Mouse (Mus musculus) urinary bladder, postnatal 14 days (tissue): ENCODE data around the gene Cfap299.

Source experiments
- DNase-seq: peaks from one replicate; pipeline ENCODE4 v3.0.0; 2021; ENCODE audit warnings: low spot score

Gene Cfap299

DNA sequence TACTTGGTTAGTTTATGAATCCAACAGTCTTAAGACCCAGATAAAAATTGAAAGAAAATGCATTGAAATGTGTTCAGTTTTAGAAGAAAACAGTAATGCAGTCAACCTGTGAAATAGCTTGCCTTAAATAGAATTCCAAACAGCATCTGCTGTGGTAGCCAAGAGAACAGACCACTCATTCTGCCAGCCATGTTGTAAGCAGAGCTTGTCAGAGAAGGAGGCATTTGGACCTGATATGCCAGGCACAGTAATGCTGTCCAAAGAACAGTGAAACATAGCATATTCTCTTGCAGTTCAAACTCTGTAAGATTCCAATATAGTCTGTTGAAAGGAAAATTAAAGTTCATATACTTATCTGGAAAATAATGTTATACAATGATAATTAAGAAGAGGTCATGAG, 321.2 kb downstream of the Cfap299 start:
- DNase-seq = no peak

DNA sequence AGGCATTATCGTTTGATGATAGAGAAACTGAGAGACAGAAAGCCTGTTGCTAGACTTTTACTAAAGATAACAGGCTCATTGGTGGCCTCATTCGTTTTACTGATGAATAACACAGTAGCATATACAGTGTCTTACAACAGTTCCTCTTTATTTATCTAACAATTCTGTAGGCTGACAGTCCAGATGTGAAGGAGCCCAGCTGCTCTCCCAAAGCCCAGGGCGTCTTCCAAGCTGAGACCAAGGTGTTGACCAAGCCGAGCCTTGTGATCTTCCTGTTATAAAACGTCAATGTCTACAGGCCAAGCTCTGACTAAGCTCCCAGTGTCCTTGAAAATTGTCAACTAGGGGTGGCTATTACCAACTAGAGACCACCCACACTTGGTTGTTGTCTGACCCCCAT, 321.9 kb downstream of the Cfap299 start:
- no peak for DNase-seq

DNA sequence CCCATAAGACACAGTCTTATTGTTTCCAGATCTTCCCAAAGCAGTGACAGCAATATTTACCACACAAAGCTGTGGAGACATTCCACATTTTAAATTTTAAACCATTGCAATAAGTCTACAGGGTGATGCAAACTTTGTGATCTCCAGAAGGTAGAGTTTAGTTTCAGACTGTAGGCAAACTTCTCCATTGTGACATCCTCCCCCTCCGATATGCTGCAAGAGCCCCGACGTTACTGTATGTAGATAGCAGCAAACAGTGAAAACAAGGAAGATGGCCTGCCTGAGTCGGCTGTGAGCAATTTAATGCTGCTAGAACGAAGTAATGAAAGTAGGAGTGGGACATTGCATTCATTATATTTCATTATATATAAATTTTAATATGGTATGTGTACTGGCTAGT, 359.1 kb downstream of the Cfap299 start:
- no peak for DNase-seq

DNA sequence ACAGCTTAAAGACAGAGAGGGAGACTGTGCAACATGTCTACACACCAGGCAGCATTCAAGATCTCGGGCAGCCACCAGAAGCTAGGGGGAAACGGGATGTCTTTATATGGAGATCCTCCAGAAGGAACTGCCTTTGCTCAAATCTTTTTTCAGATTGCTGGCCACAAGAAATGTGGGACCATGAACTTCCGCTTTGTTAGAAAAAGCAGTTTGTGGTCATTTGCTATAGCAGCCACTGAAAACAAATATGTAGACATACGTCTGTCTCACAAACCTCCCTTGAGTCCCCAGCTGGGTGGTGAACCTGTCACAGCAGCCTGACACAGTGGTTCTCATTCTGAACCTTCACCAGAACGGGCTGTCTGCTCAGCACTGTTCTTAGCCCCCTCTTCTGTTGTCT, 363.0 kb downstream of the Cfap299 start:
- DNase-seq = no peak

DNA sequence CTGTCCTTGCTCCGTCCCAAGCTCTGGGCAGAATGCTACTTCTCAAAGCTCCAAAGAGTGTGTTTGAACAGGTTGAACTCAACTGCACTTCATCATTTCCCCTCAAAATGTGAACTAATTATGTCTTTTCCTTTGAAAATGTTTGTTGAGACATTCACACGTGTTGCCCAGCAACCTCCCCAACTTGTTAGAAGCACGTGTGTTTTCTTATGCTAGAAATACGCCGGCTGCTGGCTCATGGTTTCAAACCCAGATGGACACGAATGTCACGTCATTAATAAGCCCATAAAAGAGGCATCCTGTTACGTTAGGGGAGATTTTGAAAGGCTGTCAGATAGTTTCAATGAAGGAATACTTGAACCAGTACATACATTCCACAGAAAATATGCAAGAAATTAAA, 367.2 kb downstream of the Cfap299 start:
- no peak for DNase-seq

DNA sequence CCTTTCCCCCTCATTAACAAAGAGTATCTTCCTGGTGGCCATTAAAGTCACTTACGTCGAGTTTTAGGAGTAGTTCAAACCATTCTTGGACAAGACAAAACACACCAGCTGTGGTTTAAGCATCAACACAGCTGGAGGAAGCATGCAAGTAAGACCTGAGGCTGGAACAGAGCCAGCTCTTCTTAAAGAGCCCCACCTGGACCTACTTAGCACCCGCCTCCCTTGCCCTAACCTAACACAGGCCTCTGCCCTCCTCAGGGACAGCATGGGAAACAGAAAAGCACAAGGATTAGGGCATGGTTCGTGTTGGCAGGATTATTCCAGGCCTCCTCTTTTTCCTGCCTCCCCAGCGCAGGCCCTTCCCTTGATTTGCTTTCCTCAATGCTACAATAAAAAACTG, 374.9 kb downstream of the Cfap299 start:
- no peak for DNase-seq

DNA sequence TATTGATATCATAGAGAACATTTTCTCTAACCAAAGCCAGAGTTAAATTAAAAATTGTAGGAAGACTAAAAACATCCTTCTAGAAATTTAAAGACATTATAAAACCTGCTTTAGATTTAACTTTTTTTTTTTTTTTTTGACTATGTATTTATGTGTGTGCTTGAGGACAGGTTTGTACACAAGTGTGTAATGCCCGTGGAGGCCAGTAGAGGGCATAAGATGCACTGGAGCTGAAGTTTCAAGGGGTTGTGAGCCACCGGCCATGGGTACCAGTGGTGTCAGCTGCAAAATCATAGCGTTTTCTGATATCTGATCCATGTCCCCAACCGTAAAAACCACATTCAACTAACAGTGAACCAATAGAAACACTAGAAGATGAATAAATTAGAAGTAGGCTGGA, 377.5 kb downstream of the Cfap299 start:
- DNase-seq = no peak

DNA sequence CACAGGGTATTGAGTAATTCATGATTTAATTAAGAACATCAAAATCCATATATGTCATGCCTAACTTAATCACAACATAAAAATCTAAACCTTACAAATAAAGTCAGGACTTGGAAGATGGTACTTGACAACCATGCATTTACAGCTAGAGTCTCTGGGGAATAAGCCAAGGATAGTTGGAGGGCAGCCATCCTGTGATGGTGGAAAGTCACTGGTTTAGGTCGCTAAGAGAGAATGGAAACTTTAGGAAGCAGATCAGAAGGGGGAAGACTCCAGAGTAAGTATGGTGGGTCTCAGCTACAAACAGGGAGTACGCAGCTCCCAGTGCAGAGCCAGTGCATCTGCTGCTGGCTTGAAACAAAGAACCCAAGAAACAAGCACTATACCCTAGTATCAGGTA, 386.3 kb downstream of the Cfap299 start:
- DNase-seq = no peak

DNA sequence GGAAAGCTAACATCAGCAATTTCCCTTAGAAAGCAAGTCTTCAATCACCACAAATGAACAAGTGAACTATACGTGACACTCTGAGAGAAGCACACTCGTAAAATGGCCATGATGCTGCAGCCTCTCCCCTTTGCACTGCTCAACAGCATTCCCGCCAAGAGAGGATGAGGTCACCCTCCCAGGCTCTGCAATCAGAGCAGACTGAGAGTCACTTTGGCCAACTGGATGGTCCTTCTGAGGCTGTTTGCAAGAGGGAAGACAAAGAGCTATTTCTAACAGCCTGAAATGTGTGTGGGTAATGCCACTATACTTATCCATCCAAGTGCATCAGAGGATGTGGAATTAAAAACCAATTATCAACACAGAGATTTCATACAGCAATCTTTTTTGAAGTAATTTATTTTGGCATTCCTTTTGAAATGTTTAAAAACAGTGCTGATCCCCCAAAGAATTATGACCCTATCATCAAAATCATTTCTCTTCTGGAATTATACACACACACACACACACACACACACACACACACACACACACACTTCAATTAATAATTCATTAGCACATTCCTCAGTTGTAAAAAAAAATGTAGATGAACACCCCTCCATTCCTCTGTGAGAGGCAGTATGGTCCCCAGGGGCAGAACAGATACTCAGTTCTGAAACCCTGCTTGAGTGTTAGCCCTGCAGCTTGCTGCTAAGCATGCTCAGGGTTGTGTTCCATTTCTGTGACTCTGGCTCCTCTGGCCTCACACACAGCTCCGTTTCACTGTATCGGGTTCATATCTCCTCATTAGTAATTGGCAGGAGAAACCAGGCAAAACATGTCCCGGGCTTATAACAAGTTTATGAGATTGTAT, 403.3 kb downstream of the Cfap299 start:
- peak; percentile 26 for DNase-seq

DNA sequence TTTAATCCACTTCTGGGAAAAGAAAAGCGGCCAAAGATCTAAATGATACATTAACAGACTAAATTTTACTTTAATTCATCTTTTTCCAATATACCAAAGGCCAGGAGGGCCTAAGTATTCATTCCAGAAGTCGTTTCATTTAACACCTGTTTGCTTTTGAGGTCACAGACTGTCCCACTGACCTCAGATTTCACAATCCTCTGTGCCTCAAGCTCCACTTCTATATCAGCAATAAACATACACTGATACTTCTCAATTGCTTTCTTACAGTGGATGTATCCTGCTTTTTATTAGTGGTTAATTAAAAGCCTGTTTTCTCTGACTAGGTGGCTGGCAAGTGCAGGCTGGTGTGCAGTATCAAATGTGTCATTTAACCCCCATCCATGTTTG, 403.9 kb downstream of the Cfap299 start:
- DNase-seq = no peak

DNA sequence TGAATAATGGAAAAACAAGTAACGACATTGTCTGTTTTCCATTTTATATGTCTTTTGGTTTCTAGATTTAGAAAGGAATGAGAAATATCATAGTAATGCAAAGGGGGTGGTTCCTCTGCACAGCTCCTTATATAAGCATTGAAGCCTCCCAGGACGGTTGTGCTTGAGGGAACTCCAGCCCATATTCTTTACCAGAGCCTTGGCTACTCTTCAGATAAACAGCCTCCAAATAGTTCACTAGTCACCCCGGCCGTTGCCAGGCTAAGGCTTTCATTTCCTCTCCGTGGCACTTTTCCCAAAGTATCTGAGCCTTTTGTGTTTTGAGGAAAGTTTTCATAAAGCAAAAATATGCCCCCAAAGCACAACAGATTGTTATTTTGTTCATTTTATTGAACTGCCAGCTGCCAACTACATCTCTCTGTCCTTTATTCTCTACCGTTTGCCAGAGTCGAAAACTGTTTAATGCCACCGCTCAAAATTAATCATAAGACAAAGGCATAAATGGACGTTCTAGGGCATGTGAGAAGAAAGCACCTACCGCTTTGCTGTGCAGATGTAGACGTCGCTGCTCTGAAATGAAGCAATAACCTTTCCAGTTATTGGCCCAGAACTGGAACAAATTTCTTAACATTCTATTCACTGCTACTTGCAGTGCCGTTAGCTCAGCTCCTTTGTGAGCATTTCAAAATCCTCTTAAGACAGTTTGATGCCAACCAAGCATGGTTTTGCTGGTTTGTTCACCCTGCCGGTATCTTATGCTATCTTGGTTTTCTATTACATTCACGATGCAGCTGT, 433.0 kb downstream of the Cfap299 start:
- DNase-seq = no peak

DNA sequence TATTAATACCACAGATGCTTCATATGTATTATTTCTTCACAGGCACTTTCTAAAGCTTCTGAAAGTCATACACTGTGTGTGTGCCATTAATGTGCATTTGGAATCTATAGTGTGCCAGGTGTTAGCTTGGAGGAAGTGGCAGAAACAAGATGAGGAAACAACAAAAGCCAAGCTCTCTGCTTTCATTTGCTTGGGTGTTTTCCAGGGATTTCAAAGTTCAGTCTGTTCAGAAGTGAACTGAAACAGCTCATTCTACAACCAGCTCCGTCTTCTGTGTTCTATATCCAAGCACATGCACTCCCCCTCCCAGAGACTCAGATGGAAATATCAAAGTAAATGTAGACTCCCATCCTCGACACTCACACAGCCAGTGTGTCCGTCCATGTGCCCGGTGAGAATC, 449.5 kb downstream of the Cfap299 start:
- no peak for DNase-seq

DNA sequence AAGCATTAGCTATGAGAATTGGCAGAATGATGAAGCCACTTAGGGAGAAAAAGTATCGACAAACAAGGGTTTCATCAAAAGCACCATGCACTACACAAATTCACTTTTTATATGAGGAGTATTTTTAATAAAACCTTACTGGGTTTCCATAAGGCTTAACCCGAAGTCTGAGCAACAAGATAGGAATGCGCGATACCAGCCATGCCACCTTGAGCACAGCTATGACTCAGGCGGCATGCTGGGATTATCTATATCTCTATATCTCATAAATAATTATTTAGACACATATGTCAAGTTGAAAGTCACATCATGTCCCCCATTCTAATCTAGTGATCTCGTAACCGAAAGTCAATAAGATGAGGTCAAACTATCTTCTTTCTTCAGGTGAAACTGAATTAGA, 453.0 kb downstream of the Cfap299 start:
- peak; percentile 82 for DNase-seq

DNA sequence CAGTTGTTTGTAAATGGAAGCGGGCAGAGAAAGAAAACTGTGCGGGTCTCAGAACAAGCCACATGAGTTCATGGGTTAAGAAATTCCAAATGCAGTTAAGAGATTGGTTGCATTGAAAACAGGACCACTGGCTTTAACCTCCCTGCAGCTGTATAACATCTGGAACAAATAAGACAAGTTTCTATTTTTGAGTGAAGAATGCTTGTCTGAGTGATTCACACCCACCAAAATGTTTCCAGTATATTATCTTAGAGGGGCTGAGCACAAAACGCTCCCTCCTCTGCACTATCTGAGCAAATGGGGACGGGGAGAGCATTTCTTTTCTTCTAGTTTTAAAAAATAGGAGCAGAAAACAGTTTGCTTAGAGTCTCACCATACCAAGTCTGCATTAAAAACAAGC, 458.6 kb downstream of the Cfap299 start:
- DNase-seq = no peak

DNA sequence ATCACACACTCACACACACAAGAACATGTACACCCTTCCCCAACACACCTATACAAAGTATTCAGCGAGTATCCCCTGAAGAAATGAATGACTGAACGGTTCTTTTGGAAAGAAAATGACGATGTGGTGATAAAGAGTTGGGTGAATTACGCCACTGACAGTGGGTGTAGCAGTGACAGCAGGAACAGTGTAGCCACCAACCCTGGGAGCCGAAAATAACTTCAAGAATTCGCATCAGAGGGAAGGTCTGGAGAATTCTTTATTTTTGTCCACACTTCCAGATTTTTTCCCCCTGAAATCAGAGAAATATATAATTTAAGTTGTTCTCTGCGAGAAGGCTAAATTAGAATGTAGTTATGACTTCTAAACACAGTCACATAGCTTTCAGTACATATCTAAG, 459.5 kb downstream of the Cfap299 start:
- no peak for DNase-seq

DNA sequence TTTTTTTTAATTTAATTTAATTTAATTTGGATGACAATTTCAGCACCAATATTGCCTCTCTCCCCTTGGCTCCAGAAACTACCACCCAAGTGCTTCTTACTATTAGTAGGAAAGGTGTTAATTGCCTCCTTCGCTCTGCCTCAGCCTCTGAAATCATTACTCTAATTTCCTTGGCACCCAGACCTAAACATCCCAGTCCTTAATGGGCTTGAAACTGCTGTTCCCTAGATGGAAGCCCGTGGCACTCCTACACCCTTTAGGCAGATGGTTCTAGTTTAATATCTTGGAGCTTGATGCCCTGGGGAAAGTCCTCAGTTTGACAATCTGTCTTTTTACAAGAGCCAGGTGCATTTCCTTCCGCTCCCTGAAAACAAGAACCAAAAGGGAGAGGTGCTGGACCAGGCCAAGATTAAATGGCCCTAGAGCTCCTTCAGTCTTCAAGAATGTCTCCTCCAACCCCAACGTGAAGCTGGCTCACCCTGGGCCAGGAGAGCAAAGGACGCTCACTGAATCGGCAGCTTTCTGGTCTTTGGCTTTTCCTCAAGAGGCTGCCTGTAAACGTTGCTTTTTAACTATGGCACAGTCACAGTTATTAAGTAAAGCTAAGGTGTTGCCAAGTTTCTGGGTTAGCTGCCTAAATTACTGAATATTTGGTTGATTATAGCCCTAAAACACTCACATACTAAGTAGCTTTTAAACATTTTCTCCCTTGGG, 461.9 kb downstream of the Cfap299 start:
- no peak for DNase-seq

DNA sequence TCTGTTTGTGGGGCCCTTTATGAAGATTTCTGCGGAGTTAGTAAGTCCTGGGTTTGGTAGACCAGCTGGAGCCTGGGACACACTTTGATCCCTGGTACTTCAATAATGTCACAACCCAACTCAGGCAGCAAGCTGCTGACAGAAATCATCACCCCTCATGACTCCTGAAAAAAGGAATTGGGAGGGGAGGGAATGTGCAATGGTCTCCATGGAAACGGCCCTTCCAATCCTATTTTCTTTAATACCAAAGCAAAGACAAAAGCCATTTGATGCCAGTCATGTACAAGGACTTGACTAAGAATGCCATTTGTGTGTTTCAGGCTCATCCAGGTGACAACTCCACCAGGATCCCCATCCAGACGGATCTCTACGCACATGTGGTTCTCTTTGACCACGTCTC, 472.4 kb downstream of the Cfap299 start:
- no peak for DNase-seq

DNA sequence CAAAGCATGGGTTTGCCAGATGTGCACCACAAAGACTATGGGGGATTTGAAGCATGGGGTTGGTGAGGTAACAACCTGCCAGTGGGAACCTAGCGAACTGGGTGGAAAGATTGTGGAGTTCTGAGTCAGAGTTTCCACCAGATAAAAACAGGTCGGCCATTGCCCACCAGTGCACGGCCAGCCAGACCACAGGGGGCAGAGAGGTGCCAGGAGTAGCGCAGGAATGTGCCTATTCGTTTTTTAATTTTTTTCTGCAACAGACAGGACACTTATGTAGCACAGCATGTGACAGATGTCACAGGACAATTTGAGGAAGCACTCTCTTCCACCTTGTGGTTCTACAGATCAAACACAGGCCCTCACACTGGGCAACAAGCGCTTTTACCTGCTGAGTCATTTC, 475.7 kb downstream of the Cfap299 start:
- DNase-seq = no peak

DNA sequence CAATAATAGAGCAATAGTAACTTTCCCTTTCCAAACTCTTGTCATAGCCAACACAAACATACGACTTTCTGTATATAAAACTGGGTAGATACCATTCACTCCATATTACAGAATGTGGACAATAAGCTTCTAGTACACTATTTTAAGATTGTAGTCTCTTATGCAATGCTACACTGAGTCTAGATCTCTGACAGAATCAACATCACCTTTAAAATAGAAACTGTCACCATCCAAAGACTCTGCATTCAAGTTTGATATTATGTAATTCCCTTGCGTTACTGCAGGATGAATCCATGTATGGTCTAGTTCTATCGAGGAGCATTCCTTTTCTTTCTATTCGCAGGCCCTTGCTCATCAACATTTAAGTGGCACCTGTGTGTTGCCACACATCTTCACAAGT, 477.4 kb downstream of the Cfap299 start:
- no peak for DNase-seq

DNA sequence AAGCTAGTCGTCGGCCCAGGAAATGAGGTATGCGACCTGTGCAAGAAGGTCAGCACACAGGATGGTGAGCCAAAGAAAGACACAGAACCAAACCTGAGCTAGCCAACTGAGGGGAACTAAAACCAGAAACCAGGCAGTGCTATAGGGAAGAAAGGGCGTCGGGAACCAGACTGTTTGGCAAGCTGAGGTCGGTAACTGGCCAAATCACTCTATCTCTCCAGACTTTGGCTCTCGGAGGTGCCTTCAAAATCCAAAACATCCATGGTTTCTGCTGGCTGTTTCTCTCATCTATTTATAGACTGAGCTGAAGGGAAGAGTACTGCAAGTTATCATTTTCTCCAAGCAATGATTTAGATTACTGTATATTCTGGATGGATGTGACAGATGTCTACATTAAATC, 477.9 kb downstream of the Cfap299 start:
- no peak for DNase-seq

DNA sequence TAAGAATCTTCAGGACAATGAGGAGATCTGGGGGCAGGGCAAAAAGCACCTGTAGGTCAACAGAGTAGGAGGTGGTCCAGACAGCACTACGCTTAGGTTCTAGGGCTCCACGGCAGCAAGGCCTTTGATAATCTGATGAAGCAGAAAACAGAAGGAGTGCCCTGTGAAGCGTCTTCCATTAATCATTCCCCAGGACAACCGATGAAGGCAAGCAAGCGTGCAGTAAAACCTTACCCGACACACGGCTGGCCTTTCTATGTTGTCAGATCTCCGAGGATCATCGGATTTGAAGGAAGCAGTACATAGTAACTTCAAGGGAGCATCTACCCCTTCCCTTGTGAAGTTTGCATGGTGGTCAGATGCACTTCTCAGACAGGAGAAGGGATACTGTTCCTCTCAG, 478.8 kb downstream of the Cfap299 start:
- no peak for DNase-seq

DNA sequence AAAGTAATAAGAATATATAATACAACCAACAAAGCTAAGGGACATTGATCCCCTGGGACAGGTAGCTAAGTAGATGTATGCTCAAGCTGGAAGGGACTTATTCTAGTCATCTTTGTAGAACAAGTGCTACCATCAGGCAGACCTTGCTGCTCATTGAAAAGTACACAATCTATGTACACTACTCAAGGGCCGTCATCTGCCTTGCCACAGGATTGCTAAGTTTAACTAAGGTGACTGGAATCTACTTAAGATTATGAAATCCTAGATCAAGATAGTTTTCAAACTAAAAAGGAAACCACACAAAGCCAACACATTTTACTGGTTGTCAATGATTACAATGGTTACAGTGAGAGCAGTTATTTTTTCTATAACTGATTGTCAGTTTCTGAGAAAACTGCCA, 483.3 kb downstream of the Cfap299 start:
- DNase-seq = no peak

DNA sequence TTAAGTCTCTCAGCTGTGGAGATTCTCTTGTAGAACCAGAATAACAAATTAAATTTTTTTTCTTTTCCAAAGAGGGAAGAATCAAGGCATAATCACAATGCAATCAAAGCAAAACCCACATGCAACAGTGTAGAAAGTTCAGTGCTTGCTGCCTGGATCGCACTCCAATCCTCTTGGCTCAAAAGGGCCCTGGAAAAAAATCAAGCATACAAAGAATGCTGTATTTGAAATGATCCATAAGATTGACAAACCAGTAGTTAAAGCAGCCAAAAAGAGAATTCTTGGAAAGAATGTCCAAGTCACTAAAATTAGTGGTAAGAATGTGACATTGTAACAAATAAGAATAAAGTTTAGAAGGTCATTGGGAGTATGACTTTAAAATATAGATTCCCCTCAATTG, 486.2 kb downstream of the Cfap299 start:
- DNase-seq = no peak
